9 mouse cellular contexts compared by ENCODE assay signal in genomic region chr13:95657171-95657570, GRCm38 (mm10). TPM values are rescaled to one million over a fixed set of nuclear protein-coding genes. Genes with fewer than 3 reads are reported as not detected.
DNase-seq lines count a peak whose midpoint lies in the region; ATAC-seq lines count a peak whose summit lies in the region.
"Had no signal": no experiment of that assay in that cellular context is flagged by ENCODE, and none has a peak within 500 bp of the region (broad histone marks: within the 10 kb centered on the region; RNA-seq: fewer than 3 reads in every experiment).

No protein-coding gene starts in this region.

- H3K27me3 ChIP-seq in heart, embryonic 12.5 days (replicated peaks): no peaks in the 10 kb centered on the region
- no peaks in the 10 kb centered on the region for H3K27me3 ChIP-seq in midbrain, embryonic 10.5 days (ENCODE audit: low read depth, poor library complexity, severe bottlenecking)
- H3K27me3 ChIP-seq in midbrain, embryonic 16.5 days (ENCODE audit: control insufficient read depth, insufficient read depth, low read depth, low read length): no peaks in the 10 kb centered on the region
- H3K27me3 ChIP-seq in hindbrain, embryonic 13.5 days: no peaks in the 10 kb centered on the region

- no peak for DNase-seq in heart, postnatal 4 days
- no peak for DNase-seq in midbrain, embryonic 10.5 days (ENCODE audit: low spot score)
- DNase-seq in left cerebral cortex, adult 11 months (ENCODE audit: low spot score): no peak
- DNase-seq: cerebellum, adult 9-11 months had no signal

- 17% methylated on average over 9 of the region's 9 CpGs for WGBS in heart, embryonic 12.5 days
- WGBS in midbrain, embryonic 10.5 days: 59% methylated on average over 9 of the region's 9 CpGs
- WGBS in midbrain, embryonic 16.5 days: 62% methylated on average over 9 of the region's 9 CpGs
- WGBS in hindbrain, embryonic 13.5 days: 67% methylated on average over 9 of the region's 9 CpGs

- peak overlapping the region; percentile 62 for H3K27ac ChIP-seq in heart, embryonic 12.5 days (ENCODE audit: poor library complexity, severe bottlenecking)
- peak overlapping the region; percentile 52; the same call in 1 of the 2 replicates for H3K27ac ChIP-seq in midbrain, embryonic 10.5 days (replicated peaks)
- H3K27ac ChIP-seq in midbrain, embryonic 16.5 days (ENCODE audit: low read length): no peak overlapping the region
- no peak overlapping the region for H3K27ac ChIP-seq in hindbrain, embryonic 13.5 days

- H3K9ac ChIP-seq in heart, embryonic 12.5 days: no peak overlapping the region
- H3K9ac ChIP-seq in midbrain, embryonic 16.5 days (ENCODE audit: low read depth, low read length): no peak overlapping the region
- no peak overlapping the region for H3K9ac ChIP-seq in hindbrain, embryonic 13.5 days

- no peak overlapping the region for H3K4me2 ChIP-seq in heart, embryonic 12.5 days
- H3K4me2 ChIP-seq in midbrain, embryonic 16.5 days (ENCODE audit: low read length): no peak overlapping the region
- no peak overlapping the region for H3K4me2 ChIP-seq in hindbrain, embryonic 13.5 days

- no peak overlapping the region for H3K4me3 ChIP-seq in heart, embryonic 12.5 days
- no peak overlapping the region for H3K4me3 ChIP-seq in midbrain, embryonic 10.5 days
- no peak overlapping the region for H3K4me3 ChIP-seq in midbrain, embryonic 16.5 days (ENCODE audit: low read depth, low read length)
- no peak overlapping the region for H3K4me3 ChIP-seq in hindbrain, embryonic 13.5 days

- H3K9me3 ChIP-seq in heart, embryonic 12.5 days (replicated peaks): no peaks in the 10 kb centered on the region
- H3K9me3 ChIP-seq in midbrain, embryonic 10.5 days (replicated peaks): no peaks in the 10 kb centered on the region
- no peaks in the 10 kb centered on the region for H3K9me3 ChIP-seq in midbrain, embryonic 16.5 days (replicated peaks; ENCODE audit: control insufficient read depth, low read length, poor library complexity, severe bottlenecking)
- no peaks in the 10 kb centered on the region for H3K9me3 ChIP-seq in hindbrain, embryonic 13.5 days

- peaks cover 36% of the 10 kb centered on the region for H3K4me1 ChIP-seq in heart, embryonic 12.5 days (replicated peaks)
- H3K4me1 ChIP-seq in midbrain, embryonic 10.5 days: peaks cover 4% of the 10 kb centered on the region; the same call in 1 of the 2 replicates
- H3K4me1 ChIP-seq in midbrain, embryonic 16.5 days (ENCODE audit: control insufficient read depth, insufficient read depth, low read length): no peaks in the 10 kb centered on the region
- peaks cover 5% of the 10 kb centered on the region for H3K4me1 ChIP-seq in hindbrain, embryonic 13.5 days (replicated peaks)

- H3K36me3 ChIP-seq in heart, embryonic 12.5 days: no peaks in the 10 kb centered on the region
- peaks cover 64% of the 10 kb centered on the region for H3K36me3 ChIP-seq in midbrain, embryonic 10.5 days
- H3K36me3 ChIP-seq in midbrain, embryonic 16.5 days (ENCODE audit: control insufficient read depth, insufficient read depth, low read length): no peaks in the 10 kb centered on the region
- no peaks in the 10 kb centered on the region for H3K36me3 ChIP-seq in hindbrain, embryonic 13.5 days

- peak; percentile 78 for ATAC-seq in heart, embryonic 12.5 days (ENCODE audit: insufficient number of reproducible peaks, low FRiP score)
- ATAC-seq in midbrain, embryonic 16.5 days: no peak
- ATAC-seq in common myeloid progenitor, adult 5-6 weeks (replicated peaks; ENCODE audit: low read depth, poor library complexity, severe bottlenecking): peak; percentile 88
- ATAC-seq in megakaryocyte-erythroid progenitor cell, adult 5-6 weeks (replicated peaks; ENCODE audit: low FRiP score, low TSS enrichment, poor library complexity, severe bottlenecking): peak; percentile 89
- no peak for ATAC-seq in hindbrain, embryonic 13.5 days (ENCODE audit: low FRiP score)

RNA-seq across cellular contexts. Expression of gene F2r, which starts 38.9 kb away (rescaled TPM):
- 184 and 192 TPM in 2 replicates for polyA plus RNA-seq in heart, embryonic 12.5 days (2016; fragmentation: Nextera tagmentation; extraction: Ambion mirVana)
- total RNA-seq in heart, postnatal 4 days (2021): 10 to 100 TPM; 66.3 to 72.7 TPM
- 117 and 122 TPM in 2 replicates for polyA plus RNA-seq in midbrain, embryonic 10.5 days (2016; fragmentation: Nextera tagmentation; extraction: Ambion mirVana)
- polyA plus RNA-seq in midbrain, embryonic 16.5 days (2015; fragmentation: Nextera tagmentation; extraction: Ambion mirVana): 54.4 and 63.7 TPM in 2 replicates
- total RNA-seq in common myeloid progenitor, adult 5-6 weeks (2017): 59.5 and 70.5 TPM in 2 replicates
- total RNA-seq in megakaryocyte-erythroid progenitor cell, adult 5-6 weeks (2014; fragmentation: Nextera tagmentation): 25.5 and 37.9 TPM in 2 replicates
- total RNA-seq in megakaryocyte-erythroid progenitor cell, adult 5-6 weeks (2017): 41.8 and 85.3 TPM in 2 replicates
- 80.0 and 81.9 TPM in 2 replicates for polyA plus RNA-seq in hindbrain, embryonic 13.5 days (2015; fragmentation: Nextera tagmentation; extraction: Ambion mirVana)

RNA-seq across cellular contexts. Expression of gene F2rl2, which starts 39.5 kb away (rescaled TPM):
- polyA plus RNA-seq in heart, embryonic 12.5 days (2016; fragmentation: Nextera tagmentation; extraction: Ambion mirVana): 1.9 and 2.2 TPM in 2 replicates
- total RNA-seq in heart, postnatal 4 days (2021): under 1 TPM in 1 of 2 experiments, not detected in 1; 0.14 TPM
- 1.5 and 2.3 TPM in 2 replicates for polyA plus RNA-seq in midbrain, embryonic 10.5 days (2016; fragmentation: Nextera tagmentation; extraction: Ambion mirVana)
- polyA plus RNA-seq in midbrain, embryonic 16.5 days (2015; fragmentation: Nextera tagmentation; extraction: Ambion mirVana): 0.30 and 0.40 TPM in 2 replicates
- 3.0 and 3.6 TPM in 2 replicates for total RNA-seq in common myeloid progenitor, adult 5-6 weeks (2017)
- total RNA-seq in megakaryocyte-erythroid progenitor cell, adult 5-6 weeks (2014; fragmentation: Nextera tagmentation): 0.70 and 1.1 TPM in 2 replicates
- total RNA-seq in megakaryocyte-erythroid progenitor cell, adult 5-6 weeks (2017): 3.0 TPM in 2 replicates
- 0.91 and 1.1 TPM in 2 replicates for polyA plus RNA-seq in hindbrain, embryonic 13.5 days (2015; fragmentation: Nextera tagmentation; extraction: Ambion mirVana)

Comparison
In these comparisons a context has a peak if more than half of its experiments do, and no peak if none do; other contexts are left out.
1. H3K27ac ChIP-seq: peak in heart, embryonic 12.5 days (single experiment) and midbrain, embryonic 10.5 days (single experiment); none in midbrain, embryonic 16.5 days (single experiment) and hindbrain, embryonic 13.5 days (single experiment).
2. ATAC-seq: peak in heart, embryonic 12.5 days (single experiment), common myeloid progenitor, adult 5-6 weeks (single experiment) and megakaryocyte-erythroid progenitor cell, adult 5-6 weeks (single experiment); none in midbrain, embryonic 16.5 days (single experiment) and hindbrain, embryonic 13.5 days (single experiment).